Mouse (Mus musculus) liver, embryonic 14.5 days (tissue): Measurements from ENCODE around the gene Ppp4r4.

Source experiments
- CTCF ChIP-seq: IDR thresholded peaks from 2 replicates; pipeline ENCODE4 v1.5.1; 2016; ENCODE audit warnings: antibody characterized with exemption, low read depth, control low read depth
- EP300 ChIP-seq: IDR thresholded peaks from 2 replicates; pipeline ENCODE4 v1.6.1; 2016; ENCODE audit warnings: antibody characterized with exemption, low read depth

- no peak for TF ChIP-seq CTCF
- TF ChIP-seq EP300 = no peak
Measured at GRCm38 (mm10) chr12:103482781-103483180, 49.3 kb upstream of the Ppp4r4 start.
